Mouse (Mus musculus): Measurements from ENCODE around the gene Grip1. TPM values are rescaled to one million over a fixed set of nuclear protein-coding genes. Genes with fewer than 3 reads are reported as not detected.

The Grip1 gene
- total and polyA plus RNA-seq, 3 experiments: 0.31 to 0.45 (median 0.42) TPM

DNA sequence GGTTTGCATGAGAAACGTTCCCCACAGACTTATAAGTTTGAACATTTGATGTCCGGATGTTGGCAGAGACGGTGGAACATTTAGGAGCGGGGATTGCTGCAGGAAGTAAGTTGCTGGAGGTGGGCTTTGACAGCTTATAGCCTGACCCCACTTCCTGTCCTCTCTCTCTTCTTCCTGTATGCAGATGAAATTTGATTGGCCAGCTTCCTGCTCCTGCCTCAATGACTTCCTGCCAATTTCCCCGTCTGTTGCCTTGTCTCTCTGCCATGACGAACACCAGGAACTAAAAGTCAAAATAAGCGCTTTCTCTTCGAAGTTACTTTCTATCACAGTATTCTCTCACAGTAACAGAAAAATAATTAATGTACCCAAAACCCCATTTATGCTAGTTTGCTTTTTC, 289.1 kb downstream of the Grip1 start:
- Histone ChIP-seq H3K36me3 (ENCODE audit: control insufficient read depth, insufficient read depth, low read length) (no peaks in the 10 kb centered on the region), H3K27ac (no peak overlapping the region), H3K4me3 (no peak overlapping the region), H3K79me2 (replicated peaks; ENCODE audit: control insufficient read depth, insufficient read depth, low read length) (no peaks in the 10 kb centered on the region), H3K9ac (ENCODE audit: low read depth, low read length) (no peak overlapping the region), H3K4me1 (ENCODE audit: control insufficient read depth, insufficient read depth, low read length) (no peaks in the 10 kb centered on the region), H3K27me3 (ENCODE audit: control insufficient read depth, insufficient read depth, low read length) (no peaks in the 10 kb centered on the region)
- no peak for TF ChIP-seq POLR2A (IDR thresholded peaks at IDR 0.05; ENCODE audit: insufficient read depth, low read depth, low read length)
- TF ChIP-seq CTCF (IDR thresholded peaks at IDR 0.05): no peak
- no peak for TF ChIP-seq EP300 (IDR thresholded peaks at IDR 0.05; ENCODE audit: insufficient read depth, low read depth, low read length)
- intact Hi-C loops (cut with DNase I): no loop called here
- 61% methylated on average over 8 of the region's 8 CpGs for WGBS
- no peak for DNase-seq

DNA sequence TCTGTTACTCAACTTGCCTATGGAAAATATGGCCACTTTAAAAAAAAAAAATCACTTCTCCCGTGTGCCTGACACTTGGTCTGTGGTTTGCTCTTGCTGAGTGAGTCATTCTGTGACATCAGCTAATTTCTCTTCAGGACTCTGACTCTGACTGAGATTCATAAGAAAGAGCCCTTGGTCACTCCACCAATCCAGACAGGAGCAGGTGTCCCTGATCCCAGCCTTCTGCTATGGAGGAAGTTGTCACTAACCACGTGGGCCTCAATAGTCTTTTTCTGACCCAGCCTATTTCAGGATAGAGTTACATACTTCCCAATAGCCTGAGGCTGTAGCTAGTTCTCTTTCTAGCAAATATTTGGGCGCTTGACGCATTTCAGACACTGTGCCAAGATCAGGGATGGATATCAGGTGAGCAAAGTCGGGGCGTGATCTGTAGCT, 298.8 kb downstream of the Grip1 start:
- DNase-seq: no peak
- no peaks in the 10 kb centered on the region for H3K36me3 ChIP-seq (ENCODE audit: control insufficient read depth, insufficient read depth, low read length)
- H3K27me3 ChIP-seq (ENCODE audit: control insufficient read depth, insufficient read depth, low read length): no peaks in the 10 kb centered on the region

GRCm38 (mm10) chr10:119756271-119756670, 302.6 kb downstream of the Grip1 start:
- no peak for TF ChIP-seq POLR2A (IDR thresholded peaks at IDR 0.05; ENCODE audit: insufficient read depth, low read depth, low read length)
- no peak for TF ChIP-seq EP300 (IDR thresholded peaks at IDR 0.05; ENCODE audit: insufficient read depth, low read depth, low read length)
- no peak for TF ChIP-seq CTCF (IDR thresholded peaks at IDR 0.05)
- Histone ChIP-seq H3K36me3 (ENCODE audit: control insufficient read depth, insufficient read depth, low read length) (no peaks in the 10 kb centered on the region), H3K9ac (ENCODE audit: low read depth, low read length) (no peak overlapping the region), H3K4me3 (no peak overlapping the region), H3K27ac (no peak overlapping the region), H3K27me3 (ENCODE audit: control insufficient read depth, insufficient read depth, low read length) (no peaks in the 10 kb centered on the region), H3K79me2 (replicated peaks; ENCODE audit: control insufficient read depth, insufficient read depth, low read length) (no peaks in the 10 kb centered on the region), H3K4me1 (ENCODE audit: control insufficient read depth, insufficient read depth, low read length) (no peaks in the 10 kb centered on the region)
- WGBS: 87% methylated on average over 7 of the region's 7 CpGs
- no peak for DNase-seq
- intact Hi-C loops (cut with DNase I): no loop called here

More for the DNA sequence above, 298.8 kb downstream of the Grip1 start:
- 70% methylated on average over 6 of the region's 6 CpGs for WGBS
- H3K4me3 ChIP-seq: no peak overlapping the region
- TF ChIP-seq EP300 (IDR thresholded peaks at IDR 0.05; ENCODE audit: insufficient read depth, low read depth, low read length) (no peak), CTCF (IDR thresholded peaks at IDR 0.05) (no peak), POLR2A (IDR thresholded peaks at IDR 0.05; ENCODE audit: insufficient read depth, low read depth, low read length) (no peak)
- no peak overlapping the region for H3K9ac ChIP-seq (ENCODE audit: low read depth, low read length)
- no peaks in the 10 kb centered on the region for H3K4me1 ChIP-seq (ENCODE audit: control insufficient read depth, insufficient read depth, low read length)
- intact Hi-C loops (cut with DNase I): no loop called here
- no peaks in the 10 kb centered on the region for H3K79me2 ChIP-seq (replicated peaks; ENCODE audit: control insufficient read depth, insufficient read depth, low read length)
- H3K27ac ChIP-seq: no peak overlapping the region

- no peaks in the 10 kb centered on the region for H3K4me1 ChIP-seq (ENCODE audit: control insufficient read depth, insufficient read depth, low read length)
- WGBS: 79% methylated on average over 6 of the region's 6 CpGs
- no peak for DNase-seq
- H3K27me3 ChIP-seq (ENCODE audit: control insufficient read depth, insufficient read depth, low read length): no peaks in the 10 kb centered on the region
- H3K4me3 ChIP-seq: no peak overlapping the region
- intact Hi-C loops (cut with DNase I): no loop called here
- H3K36me3 ChIP-seq (ENCODE audit: control insufficient read depth, insufficient read depth, low read length): no peaks in the 10 kb centered on the region
- no peak overlapping the region for H3K9ac ChIP-seq (ENCODE audit: low read depth, low read length)
- no peak overlapping the region for H3K27ac ChIP-seq
- no peaks in the 10 kb centered on the region for H3K79me2 ChIP-seq (replicated peaks; ENCODE audit: control insufficient read depth, insufficient read depth, low read length)
- TF ChIP-seq CTCF (IDR thresholded peaks at IDR 0.05) (no peak), EP300 (IDR thresholded peaks at IDR 0.05; ENCODE audit: insufficient read depth, low read depth, low read length) (no peak), POLR2A (IDR thresholded peaks at IDR 0.05; ENCODE audit: insufficient read depth, low read depth, low read length) (no peak)
These were observed 303.6 kb downstream of the Grip1 start for GRCm38 (mm10) chr10:119757219-119757618.

- H3K4me1 ChIP-seq (ENCODE audit: control insufficient read depth, insufficient read depth, low read length): no peaks in the 10 kb centered on the region
- no peaks in the 10 kb centered on the region for H3K79me2 ChIP-seq (replicated peaks; ENCODE audit: control insufficient read depth, insufficient read depth, low read length)
- no peak overlapping the region for H3K4me3 ChIP-seq
- H3K9ac ChIP-seq (ENCODE audit: low read depth, low read length): no peak overlapping the region
- no peaks in the 10 kb centered on the region for H3K27me3 ChIP-seq (ENCODE audit: control insufficient read depth, insufficient read depth, low read length)
- no peak for TF ChIP-seq EP300 (IDR thresholded peaks at IDR 0.05; ENCODE audit: insufficient read depth, low read depth, low read length)
- H3K36me3 ChIP-seq (ENCODE audit: control insufficient read depth, insufficient read depth, low read length): no peaks in the 10 kb centered on the region
- H3K27ac ChIP-seq: no peak overlapping the region
- no peak for DNase-seq
- intact Hi-C loops (cut with DNase I): no loop called here
- 91% methylated on average over 33 of the region's 33 CpGs for WGBS
These were observed 308.1 kb downstream of the Grip1 start for GRCm38 (mm10) chr10:119761451-119762367.

GRCm38 (mm10) chr10:119778871-119779270, 325.2 kb downstream of the Grip1 start:
- H3K9ac ChIP-seq (ENCODE audit: low read depth, low read length): no peak overlapping the region
- H3K79me2 ChIP-seq (replicated peaks; ENCODE audit: control insufficient read depth, insufficient read depth, low read length): no peaks in the 10 kb centered on the region
- H3K27ac ChIP-seq: no peak overlapping the region
- H3K4me1 ChIP-seq (ENCODE audit: control insufficient read depth, insufficient read depth, low read length): no peaks in the 10 kb centered on the region
- H3K27me3 ChIP-seq (ENCODE audit: control insufficient read depth, insufficient read depth, low read length): no peaks in the 10 kb centered on the region
- no peak for DNase-seq
- TF ChIP-seq CTCF (IDR thresholded peaks at IDR 0.05) (no peak), EP300 (IDR thresholded peaks at IDR 0.05; ENCODE audit: insufficient read depth, low read depth, low read length) (no peak), POLR2A (IDR thresholded peaks at IDR 0.05; ENCODE audit: insufficient read depth, low read depth, low read length) (no peak)
- no peak overlapping the region for H3K4me3 ChIP-seq
- intact Hi-C loops (cut with DNase I): loop anchor here (5.0 kb wide), 1 partner anchor 132 kb away; no protein-coding TSS in a partner anchor
- 46% methylated on average over 5 of the region's 5 CpGs for WGBS
- no peaks in the 10 kb centered on the region for H3K36me3 ChIP-seq (ENCODE audit: control insufficient read depth, insufficient read depth, low read length)
